In the genomic region with DNA sequence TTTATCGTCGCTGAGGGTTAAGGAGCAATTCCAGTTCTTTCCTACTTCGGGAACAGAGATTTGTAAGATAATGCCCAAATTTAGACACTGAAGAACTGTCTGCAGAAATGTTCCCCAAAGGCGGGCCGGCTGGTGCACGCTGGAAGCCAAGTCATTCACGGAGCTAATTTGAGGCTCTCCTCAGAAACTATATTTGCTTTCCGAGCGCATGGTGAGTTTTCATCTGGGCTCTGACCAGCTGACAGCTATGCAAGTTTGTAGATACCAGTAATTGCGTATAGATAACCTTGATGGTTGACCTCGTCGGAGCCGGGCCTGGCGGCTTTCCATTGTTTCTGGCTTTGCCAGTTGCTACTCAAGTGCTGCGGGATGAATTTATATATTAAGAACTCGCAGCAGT, we compare ENCODE assay signal across 9 mouse cellular contexts.
DNase-seq lines count a peak whose midpoint lies in the region; ATAC-seq and TF ChIP-seq lines count a peak whose summit lies in the region.
"Had no signal": no experiment of that assay in that cellular context is flagged by ENCODE, and none has a peak within 500 bp of the region (broad histone marks: within the 10 kb centered on the region; RNA-seq: fewer than 3 reads in every experiment).

No protein-coding gene starts in this region.

- no peak overlapping the region for H3K27ac ChIP-seq in midbrain, embryonic 15.5 days
- H3K27ac ChIP-seq in midbrain, embryonic 11.5 days (ENCODE audit: low read depth, low read length), result no peak overlapping the region
- peak overlapping the region; percentile 90 for H3K27ac ChIP-seq in heart, embryonic 15.5 days
- 0 out of 2 replicates have a peak overlapping the region, but pooled peaks have one; percentile 50 for H3K27ac ChIP-seq in kidney, postnatal 0 days
- H3K27ac ChIP-seq in stomach, embryonic 14.5 days (ENCODE audit: low read length), result no peak overlapping the region
- H3K27ac ChIP-seq: limb, embryonic 12.5 days had no signal

- WGBS in midbrain, embryonic 15.5 days, result 60% methylated on average over 16 of the region's 16 CpGs
- WGBS in midbrain, embryonic 11.5 days, result 80% methylated on average over 16 of the region's 16 CpGs
- WGBS in heart, embryonic 15.5 days, result 6% methylated on average over 16 of the region's 16 CpGs
- WGBS in kidney, postnatal 0 days, result 54% methylated on average over 16 of the region's 16 CpGs
- 23% methylated on average over 16 of the region's 16 CpGs for WGBS in stomach, embryonic 14.5 days

- H3K4me1 ChIP-seq in midbrain, embryonic 15.5 days, result peaks cover 13% of the 10 kb centered on the region
- no peaks in the 10 kb centered on the region for H3K4me1 ChIP-seq in midbrain, embryonic 11.5 days (ENCODE audit: control insufficient read depth, insufficient read depth, low read length)
- peaks cover 26% of the 10 kb centered on the region for H3K4me1 ChIP-seq in heart, embryonic 15.5 days (replicated peaks)
- no peaks in the 10 kb centered on the region for H3K4me1 ChIP-seq in kidney, postnatal 0 days (replicated peaks; ENCODE audit: insufficient read depth, low read length)
- peaks cover 5% of the 10 kb centered on the region; the same call in 1 of the 2 replicates for H3K4me1 ChIP-seq in stomach, embryonic 14.5 days (ENCODE audit: control insufficient read depth, insufficient read depth, low read length)

- no peak overlapping the region for H3K4me3 ChIP-seq in midbrain, embryonic 15.5 days
- no peak overlapping the region for H3K4me3 ChIP-seq in midbrain, embryonic 11.5 days (ENCODE audit: low read depth, low read length)
- peak overlapping the region; percentile 37 for H3K4me3 ChIP-seq in heart, embryonic 15.5 days
- no peak overlapping the region for H3K4me3 ChIP-seq in kidney, postnatal 0 days (replicated peaks; ENCODE audit: low read depth, low read length)
- peak overlapping the region; percentile 16; the same call in 1 of the 2 replicates for H3K4me3 ChIP-seq in stomach, embryonic 14.5 days (ENCODE audit: low read depth, low read length)
- H3K4me3 ChIP-seq: limb, embryonic 12.5 days had no signal

- no peak for ATAC-seq in midbrain, embryonic 15.5 days (replicated peaks)
- no peak for ATAC-seq in midbrain, embryonic 11.5 days (ENCODE audit: low FRiP score)
- peak; percentile 87 for ATAC-seq in heart, embryonic 15.5 days (replicated peaks; ENCODE audit: insufficient number of reproducible peaks, insufficient read depth, low FRiP score, low read depth)
- no peak for ATAC-seq in kidney, postnatal 0 days (replicated peaks; ENCODE audit: low FRiP score, low read depth)
- ATAC-seq in stomach, embryonic 14.5 days (ENCODE audit: insufficient number of reproducible peaks, insufficient read depth, low FRiP score, low read depth), result 0 out of 2 replicates have a peak, but pooled peaks have one; percentile 14
- no peak for ATAC-seq in megakaryocyte progenitor cell, adult 5-6 weeks (replicated peaks; ENCODE audit: poor library complexity)

- no peak for DNase-seq in midbrain, embryonic 11.5 days (ENCODE audit: low spot score, missing footprints)
- no peak for DNase-seq in kidney, postnatal 0 days (ENCODE audit: low spot score)
- no peak for DNase-seq in layer of hippocampus, adult 9-11 months
- no peak for DNase-seq in layer of hippocampus, postnatal 36 days

- TF ChIP-seq CTCF in kidney, postnatal 0 days (IDR thresholded peaks at IDR 0.05; ENCODE audit: low read depth), result no peak

- H3K36me3 ChIP-seq in midbrain, embryonic 15.5 days (replicated peaks), result no peaks in the 10 kb centered on the region
- H3K36me3 ChIP-seq in midbrain, embryonic 11.5 days (ENCODE audit: control insufficient read depth, insufficient read depth, low read length), result no peaks in the 10 kb centered on the region
- H3K36me3 ChIP-seq in heart, embryonic 15.5 days, result no peaks in the 10 kb centered on the region
- no peaks in the 10 kb centered on the region for H3K36me3 ChIP-seq in kidney, postnatal 0 days (ENCODE audit: insufficient read depth, low read length)
- no peaks in the 10 kb centered on the region for H3K36me3 ChIP-seq in stomach, embryonic 14.5 days (ENCODE audit: control insufficient read depth, insufficient read depth, low read length)
- H3K36me3 ChIP-seq: limb, embryonic 12.5 days had no signal

- no peaks in the 10 kb centered on the region for H3K9me3 ChIP-seq in midbrain, embryonic 15.5 days
- H3K9me3 ChIP-seq in midbrain, embryonic 11.5 days (ENCODE audit: control insufficient read depth, low read length), result no peaks in the 10 kb centered on the region
- H3K9me3 ChIP-seq in heart, embryonic 15.5 days (replicated peaks), result no peaks in the 10 kb centered on the region
- no peaks in the 10 kb centered on the region for H3K9me3 ChIP-seq in kidney, postnatal 0 days (replicated peaks; ENCODE audit: low read length)
- H3K9me3 ChIP-seq in stomach, embryonic 14.5 days (ENCODE audit: control insufficient read depth, low read depth, low read length), result no peaks in the 10 kb centered on the region
- H3K9me3 ChIP-seq: limb, embryonic 12.5 days had no signal

- no peaks in the 10 kb centered on the region for H3K27me3 ChIP-seq in midbrain, embryonic 15.5 days (replicated peaks)
- H3K27me3 ChIP-seq in midbrain, embryonic 11.5 days (ENCODE audit: control insufficient read depth, insufficient read depth, low read length), result no peaks in the 10 kb centered on the region
- peaks cover 16% of the 10 kb centered on the region for H3K27me3 ChIP-seq in heart, embryonic 15.5 days
- 0 out of 2 replicates have a peak, but pooled peaks cover 15% of the 10 kb centered on the region for H3K27me3 ChIP-seq in kidney, postnatal 0 days (ENCODE audit: insufficient read depth, low read length)
- no peaks in the 10 kb centered on the region for H3K27me3 ChIP-seq in stomach, embryonic 14.5 days (ENCODE audit: control insufficient read depth, insufficient read depth, low read length)

- H3K4me2 ChIP-seq in midbrain, embryonic 15.5 days, result 0 out of 2 replicates have a peak overlapping the region, but pooled peaks have one; percentile 6
- no peak overlapping the region for H3K4me2 ChIP-seq in midbrain, embryonic 11.5 days
- H3K4me2 ChIP-seq in heart, embryonic 15.5 days, result peak overlapping the region; percentile 59
- peak overlapping the region; percentile 10; the same call in 1 of the 2 replicates for H3K4me2 ChIP-seq in kidney, postnatal 0 days (ENCODE audit: low read length)
- peak overlapping the region; percentile 47 for H3K4me2 ChIP-seq in stomach, embryonic 14.5 days (replicated peaks; ENCODE audit: low read depth, low read length)
- H3K4me2 ChIP-seq: limb, embryonic 12.5 days had no signal

- no peak overlapping the region for H3K9ac ChIP-seq in midbrain, embryonic 15.5 days
- H3K9ac ChIP-seq in midbrain, embryonic 11.5 days (ENCODE audit: low read length), result no peak overlapping the region
- 0 out of 2 replicates have a peak overlapping the region, but pooled peaks have one; percentile 19 for H3K9ac ChIP-seq in heart, embryonic 15.5 days
- H3K9ac ChIP-seq in kidney, postnatal 0 days (ENCODE audit: low read depth, low read length), result no peak overlapping the region
- H3K9ac ChIP-seq in stomach, embryonic 14.5 days (replicated peaks; ENCODE audit: low read depth, low read length), result no peak overlapping the region
- H3K9ac ChIP-seq: limb, embryonic 12.5 days had no signal

Comparison
In these comparisons a context has a peak if more than half of its experiments do, and no peak if none do; other contexts are left out.
1. ATAC-seq: peak in heart, embryonic 15.5 days (single experiment) and stomach, embryonic 14.5 days (single experiment); none in midbrain, embryonic 15.5 days (single experiment), midbrain, embryonic 11.5 days (single experiment), kidney, postnatal 0 days (single experiment) and megakaryocyte progenitor cell, adult 5-6 weeks (single experiment).
2. H3K27ac ChIP-seq: peak in heart, embryonic 15.5 days (single experiment) and kidney, postnatal 0 days (single experiment); none in midbrain, embryonic 15.5 days (single experiment), midbrain, embryonic 11.5 days (single experiment) and stomach, embryonic 14.5 days (single experiment).
3. H3K4me3 ChIP-seq: peak in heart, embryonic 15.5 days (single experiment) and stomach, embryonic 14.5 days (single experiment); none in midbrain, embryonic 15.5 days (single experiment), midbrain, embryonic 11.5 days (single experiment) and kidney, postnatal 0 days (single experiment).